Mouse (Mus musculus) thymus, adult 2 months (tissue): Measurements from ENCODE around the gene Psd4.

ENCODE experiments used
- CTCF ChIP-seq: fragments of 200-500 bp; IDR thresholded peaks from 2 replicates; pipeline ENCODE4 v1.5.1; 2012; ENCODE audit warnings: mild to moderate bottlenecking, control low read depth, low read length, moderate library complexity, borderline replicate concordance; ENCODE audit not compliant: control insufficient read depth, poor library complexity, insufficient read depth; ENCODE audit errors: extremely low read depth
- POLR2A ChIP-seq: fragments of 200-500 bp; IDR thresholded peaks from 2 replicates; pipeline ENCODE4 v1.6.1; 2012; ENCODE audit warnings: mild to moderate bottlenecking, low read length, control low read depth, moderate library complexity; ENCODE audit not compliant: control insufficient read depth, poor library complexity, insufficient read depth; ENCODE audit errors: extremely low read depth

GRCm38 (mm10) chr2:24359347-24359746 lies 8.0 kb upstream of the Psd4 start:
- TF ChIP-seq CTCF (no peak), POLR2A (no peak)
